Mouse (Mus musculus): Measurements from ENCODE around the gene Wwc1. TPM values are rescaled to one million over a fixed set of nuclear protein-coding genes. Genes with fewer than 3 reads are reported as not detected.

Gene Wwc1
- total and polyA plus RNA-seq, 2 experiments: 11.3 to 25.0 TPM

GRCm38 (mm10) chr11:35972270-35972931, 7.9 kb downstream of the Wwc1 start:
- 45% methylated on average over 6 of the region's 6 CpGs for WGBS
- Histone ChIP-seq H3K4me3 (ENCODE audit: insufficient read depth, low read depth, low read length) (no peak overlapping the region), H3K79me2 (ENCODE audit: control insufficient read depth, insufficient read depth, low read length) (peaks cover 42% of the 10 kb centered on the region; the same call in 1 of the 2 replicates), H3K27me3 (ENCODE audit: control insufficient read depth, insufficient read depth, low read length) (no peaks in the 10 kb centered on the region), H3K36me3 (ENCODE audit: control insufficient read depth, insufficient read depth, low read length) (no peaks in the 10 kb centered on the region), H3K27ac (replicated peaks; ENCODE audit: insufficient read depth, low read depth, low read length) (no peak overlapping the region), H3K4me1 (ENCODE audit: control insufficient read depth, insufficient read depth, low read length) (peaks cover 60% of the 10 kb centered on the region), H3K9ac (ENCODE audit: low read depth, low read length) (no peak overlapping the region)
- DNase-seq (ENCODE audit: extremely low read depth, low read depth, low spot score): no peak
- no peak for TF ChIP-seq POLR2A (IDR thresholded peaks at IDR 0.05; ENCODE audit: extremely low read depth, insufficient read depth, low read length)
- no peak for TF ChIP-seq CTCF (IDR thresholded peaks at IDR 0.05; ENCODE audit: low read depth, low read length)

- H3K36me3 ChIP-seq (ENCODE audit: control insufficient read depth, insufficient read depth, low read length): no peaks in the 10 kb centered on the region
- 22% methylated on average over 19 of the region's 19 CpGs for WGBS
- H3K27ac ChIP-seq (replicated peaks; ENCODE audit: insufficient read depth, low read depth, low read length): peak overlapping the region; percentile 87
- peaks cover 50% of the 10 kb centered on the region for H3K4me1 ChIP-seq (ENCODE audit: control insufficient read depth, insufficient read depth, low read length)
- H3K9ac ChIP-seq (ENCODE audit: low read depth, low read length): peak overlapping the region; percentile 26; the same call in 1 of the 2 replicates
- H3K27me3 ChIP-seq (ENCODE audit: control insufficient read depth, insufficient read depth, low read length): no peaks in the 10 kb centered on the region
- peaks cover 45% of the 10 kb centered on the region; the same call in 1 of the 2 replicates for H3K79me2 ChIP-seq (ENCODE audit: control insufficient read depth, insufficient read depth, low read length)
- no peak overlapping the region for H3K4me3 ChIP-seq (ENCODE audit: insufficient read depth, low read depth, low read length)
- TF ChIP-seq CTCF (IDR thresholded peaks at IDR 0.05; ENCODE audit: low read depth, low read length): no peak
- TF ChIP-seq POLR2A (IDR thresholded peaks at IDR 0.05; ENCODE audit: extremely low read depth, insufficient read depth, low read length): no peak
- peak; percentile 85 for DNase-seq (ENCODE audit: extremely low read depth, low read depth, low spot score)
Measured at GRCm38 (mm10) chr11:35970806-35971705, 9.3 kb downstream of the Wwc1 start.

DNA sequence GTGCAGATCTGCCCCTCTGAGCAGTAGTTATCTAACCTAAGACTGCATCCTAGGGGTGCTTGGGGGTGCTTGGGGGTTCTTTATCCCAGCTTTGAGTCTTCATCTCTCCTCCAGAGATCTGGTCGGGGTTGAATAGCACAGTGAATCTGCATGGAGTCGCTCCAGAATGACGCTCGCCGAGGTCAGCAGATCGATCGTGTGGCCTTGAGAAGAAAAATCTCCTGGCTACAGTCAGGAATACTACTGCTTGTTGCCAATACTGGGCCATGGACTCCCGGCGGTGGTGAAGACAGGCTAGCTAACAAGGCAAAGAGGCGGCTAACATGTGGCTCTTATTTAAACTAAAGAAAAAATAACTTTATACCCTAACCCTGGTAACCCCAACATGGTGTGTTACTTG, 12.0 kb downstream of the Wwc1 start:
- Histone ChIP-seq H3K27ac (replicated peaks; ENCODE audit: insufficient read depth, low read depth, low read length) (peak overlapping the region; percentile 54), H3K9ac (ENCODE audit: low read depth, low read length) (no peak overlapping the region)
- WGBS: 18% methylated on average over 10 of the region's 10 CpGs

DNA sequence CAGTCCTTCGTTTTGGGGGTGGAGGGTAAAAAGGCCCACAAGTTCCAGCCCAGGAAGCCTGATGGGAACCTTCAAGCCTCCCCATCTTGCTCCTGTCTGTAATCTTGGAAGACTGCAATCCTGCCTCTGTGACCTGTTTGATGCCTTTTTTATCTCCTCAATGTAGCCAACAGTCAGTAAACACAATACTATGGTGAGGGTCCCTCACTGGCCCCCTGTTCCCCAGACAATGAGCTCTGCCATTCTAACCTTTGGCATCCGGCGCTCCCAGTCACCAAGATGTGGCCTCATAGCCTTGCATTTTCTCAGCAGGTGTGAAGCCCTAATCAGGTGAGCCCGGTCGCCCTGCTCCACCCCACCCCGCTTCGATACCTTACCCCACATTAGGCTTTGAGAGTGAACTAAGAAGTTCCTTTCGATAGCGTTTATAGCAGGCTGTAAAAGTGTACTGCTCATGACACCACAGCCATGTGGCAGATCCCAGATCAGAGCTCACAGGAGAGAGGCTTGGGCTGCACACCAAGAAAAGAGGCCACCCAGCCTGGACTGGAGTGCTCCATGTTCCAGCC, 16.3 kb downstream of the Wwc1 start:
- H3K4me3 ChIP-seq (ENCODE audit: insufficient read depth, low read depth, low read length): no peak overlapping the region
- peaks cover 39% of the 10 kb centered on the region for H3K79me2 ChIP-seq (ENCODE audit: control insufficient read depth, insufficient read depth, low read length)
- peaks cover 55% of the 10 kb centered on the region for H3K4me1 ChIP-seq (ENCODE audit: control insufficient read depth, insufficient read depth, low read length)
- H3K9ac ChIP-seq (ENCODE audit: low read depth, low read length): no peak overlapping the region
- TF ChIP-seq CTCF (IDR thresholded peaks at IDR 0.05; ENCODE audit: low read depth, low read length): no peak
- no peak for TF ChIP-seq POLR2A (IDR thresholded peaks at IDR 0.05; ENCODE audit: extremely low read depth, insufficient read depth, low read length)
- H3K27ac ChIP-seq (replicated peaks; ENCODE audit: insufficient read depth, low read depth, low read length): peak overlapping the region; percentile 78
- H3K36me3 ChIP-seq (ENCODE audit: control insufficient read depth, insufficient read depth, low read length): no peaks in the 10 kb centered on the region
- WGBS: 78% methylated on average over 9 of the region's 9 CpGs
- no peak for DNase-seq (ENCODE audit: extremely low read depth, low read depth, low spot score)
- no peaks in the 10 kb centered on the region for H3K27me3 ChIP-seq (ENCODE audit: control insufficient read depth, insufficient read depth, low read length)

More for the DNA sequence above, 12.0 kb downstream of the Wwc1 start:
- TF ChIP-seq POLR2A (IDR thresholded peaks at IDR 0.05; ENCODE audit: extremely low read depth, insufficient read depth, low read length): no peak
- TF ChIP-seq CTCF (IDR thresholded peaks at IDR 0.05; ENCODE audit: low read depth, low read length): no peak
- no peaks in the 10 kb centered on the region for H3K27me3 ChIP-seq (ENCODE audit: control insufficient read depth, insufficient read depth, low read length)
- H3K79me2 ChIP-seq (ENCODE audit: control insufficient read depth, insufficient read depth, low read length): peaks cover 37% of the 10 kb centered on the region; the same call in 1 of the 2 replicates
- DNase-seq (ENCODE audit: extremely low read depth, low read depth, low spot score): peak; percentile 83
- peaks cover 46% of the 10 kb centered on the region for H3K4me1 ChIP-seq (ENCODE audit: control insufficient read depth, insufficient read depth, low read length)
- H3K36me3 ChIP-seq (ENCODE audit: control insufficient read depth, insufficient read depth, low read length): no peaks in the 10 kb centered on the region
- no peak overlapping the region for H3K4me3 ChIP-seq (ENCODE audit: insufficient read depth, low read depth, low read length)

DNA sequence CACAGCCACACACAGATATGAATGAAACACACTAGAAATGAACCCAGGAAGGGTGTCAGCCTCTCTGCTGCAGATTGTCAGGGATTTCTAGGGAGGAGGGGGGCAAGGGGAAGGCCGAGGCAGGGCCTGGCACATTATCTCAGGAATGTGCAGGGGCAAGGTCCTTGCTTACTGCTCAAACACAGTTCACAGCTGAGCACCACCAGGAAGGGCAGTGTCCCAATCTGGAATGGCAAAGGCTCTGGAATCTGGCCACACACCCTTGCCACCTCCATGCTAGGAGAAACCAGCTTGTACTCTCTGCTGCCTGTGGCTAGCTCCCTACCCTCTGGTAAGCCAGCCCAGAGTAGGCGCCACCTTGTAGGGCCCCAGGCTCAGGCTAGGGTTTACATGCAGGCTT, 16.8 kb downstream of the Wwc1 start:
- Histone ChIP-seq H3K36me3 (ENCODE audit: control insufficient read depth, insufficient read depth, low read length) (no peaks in the 10 kb centered on the region), H3K4me1 (ENCODE audit: control insufficient read depth, insufficient read depth, low read length) (peaks cover 54% of the 10 kb centered on the region), H3K4me3 (ENCODE audit: insufficient read depth, low read depth, low read length) (no peak overlapping the region), H3K27me3 (ENCODE audit: control insufficient read depth, insufficient read depth, low read length) (no peaks in the 10 kb centered on the region), H3K27ac (replicated peaks; ENCODE audit: insufficient read depth, low read depth, low read length) (peak overlapping the region; percentile 78), H3K9ac (ENCODE audit: low read depth, low read length) (no peak overlapping the region), H3K79me2 (ENCODE audit: control insufficient read depth, insufficient read depth, low read length) (peaks cover 37% of the 10 kb centered on the region)
- DNase-seq (ENCODE audit: extremely low read depth, low read depth, low spot score): peak; percentile 99
- 22% methylated on average over 2 of the region's 2 CpGs for WGBS
- TF ChIP-seq POLR2A (IDR thresholded peaks at IDR 0.05; ENCODE audit: extremely low read depth, insufficient read depth, low read length) (no peak), CTCF (IDR thresholded peaks at IDR 0.05; ENCODE audit: low read depth, low read length) (no peak)

All from liver, adult 2 months (tissue).